Mouse (Mus musculus) CH12.LX (cell line): ENCODE measurements around the gene Grin1. TPM values are rescaled to one million over a fixed set of nuclear protein-coding genes. Genes with fewer than 3 reads are reported as not detected.

Experiments used
- DNase-seq: peaks from one replicate; pipeline ENCODE4 v3.0.0-alpha.2; 2013; ENCODE audit errors: extremely low read depth
- H3K27ac ChIP-seq: 2 replicates; pipeline ENCODE4 v1.5.1; 2012; ENCODE audit warnings: low read depth, mild to moderate bottlenecking, control low read depth, moderate library complexity; ENCODE audit not compliant: insufficient read depth
- H3K27me3 ChIP-seq: replicated peaks from 2 replicates; pipeline ENCODE3; 2012; ENCODE audit warnings: inconsistent platforms
- H3K36me3 ChIP-seq, 2 experiments: replicated peaks in 1 of 2; 2 replicates each; pipeline versions ENCODE3 to v1.6.1; 2012; ENCODE audit warnings: inconsistent platforms in 1 of 2, low read length in 1 of 2, mild to moderate bottlenecking in 1 of 2, mixed read lengths in 1 of 2, moderate library complexity in 1 of 2; ENCODE audit not compliant: control insufficient read depth in 1 of 2, insufficient read depth in 1 of 2
- H3K4me1 ChIP-seq, 2 experiments: 2 replicates each; pipeline ENCODE4 v1.6.1; 2012; ENCODE audit warnings: inconsistent platforms in 1 of 2, moderate library complexity in 1 of 2; ENCODE audit not compliant: insufficient read depth in 2 of 2, control insufficient read depth in 1 of 2
- H3K4me2 ChIP-seq: 2 replicates; pipeline ENCODE4 v1.6.1; 2012; ENCODE audit warnings: low read depth, mild to moderate bottlenecking, control low read depth; ENCODE audit not compliant: poor library complexity, insufficient read depth, severe bottlenecking
- H3K4me3 ChIP-seq, 3 experiments: fragments of 150-350 bp in 1 of 3; sonication (generic) in 1 of 3; replicated peaks in 1 of 3; 2 replicates each; pipeline versions ENCODE3 to v1.5.1; 2011 to 2012; ENCODE audit warnings: low read depth in 2 of 3, low read length in 2 of 3, mild to moderate bottlenecking in 2 of 3, moderate library complexity in 2 of 3, control low read depth in 1 of 3, improper control_type of control experiment in 1 of 3, inconsistent platforms in 1 of 3, mixed read lengths in 1 of 3; ENCODE audit not compliant: poor library complexity in 1 of 3
- H3K79me2 ChIP-seq: replicated peaks from 2 replicates; pipeline ENCODE4 v1.6.1; 2012; ENCODE audit warnings: mild to moderate bottlenecking, moderate library complexity; ENCODE audit not compliant: control insufficient read depth, poor library complexity, insufficient read depth, severe bottlenecking; ENCODE audit errors: extremely low read depth
- H3K9ac ChIP-seq: 2 replicates; pipeline ENCODE4 v1.6.1; 2012; ENCODE audit warnings: low read depth, mild to moderate bottlenecking, control low read depth, moderate library complexity; ENCODE audit not compliant: insufficient read depth
- H3K9me3 ChIP-seq: replicated peaks from 2 replicates; pipeline ENCODE3; 2012; ENCODE audit warnings: low read length, inconsistent platforms, mixed read lengths
- BHLHE40 ChIP-seq: IDR thresholded peaks from 2 replicates; pipeline ENCODE4 v1.6.1; 2011; ENCODE audit warnings: mild to moderate bottlenecking, low read depth, low read length, improper control_type of control experiment
- CHD1 ChIP-seq: IDR thresholded peaks from 2 replicates; pipeline ENCODE4 v1.6.1; 2012; ENCODE audit warnings: low read depth, low read length, improper control_type of control experiment, inconsistent platforms
- CHD2 ChIP-seq: IDR thresholded peaks from 2 replicates; pipeline ENCODE4 v1.6.1; 2011; ENCODE audit warnings: low read length, improper control_type of control experiment
- CTCF ChIP-seq, 2 experiments: IDR thresholded peaks in 1 of 2; conservative IDR thresholded peaks in 1 of 2; 2 replicates each; pipeline ENCODE4 v1.5.1; 2011 to 2012; ENCODE audit warnings: low read depth in 2 of 2, low read length in 2 of 2, improper control_type of control experiment in 1 of 2, inconsistent platforms in 1 of 2, mild to moderate bottlenecking in 1 of 2, moderate library complexity in 1 of 2
- ELF1 ChIP-seq: IDR thresholded peaks from 2 replicates; pipeline ENCODE4 v1.6.1; 2014; ENCODE audit warnings: low read depth, mild to moderate bottlenecking, inconsistent platforms, low read length, improper control_type of control experiment
- EP300 ChIP-seq: IDR thresholded peaks from 2 replicates; pipeline ENCODE4 v1.6.1; 2011; ENCODE audit warnings: low read length, improper control_type of control experiment
- ETS1 ChIP-seq: conservative IDR thresholded peaks from 2 replicates; pipeline ENCODE4 v1.6.1; 2012; ENCODE audit warnings: low read depth, mild to moderate bottlenecking, inconsistent platforms, low read length, improper control_type of control experiment, moderate library complexity
- GABPA ChIP-seq: IDR thresholded peaks from 2 replicates; pipeline ENCODE4 v1.6.1; 2012; ENCODE audit warnings: low read depth, low read length, improper control_type of control experiment, inconsistent platforms; ENCODE audit not compliant: insufficient replicate concordance
- JUN ChIP-seq: IDR thresholded peaks from 2 replicates; pipeline ENCODE4 v1.6.1; 2011; ENCODE audit warnings: low read depth, mild to moderate bottlenecking, low read length, improper control_type of control experiment, moderate library complexity; ENCODE audit not compliant: insufficient read depth
- JUND ChIP-seq: conservative IDR thresholded peaks from 2 replicates; pipeline ENCODE4 v1.6.1; 2011; ENCODE audit warnings: low read depth, low read length, improper control_type of control experiment
- MAX ChIP-seq: IDR thresholded peaks from 2 replicates; pipeline ENCODE4 v1.6.1; 2011; ENCODE audit warnings: low read length, improper control_type of control experiment
- MEF2A ChIP-seq: IDR thresholded peaks from 2 replicates; pipeline ENCODE4 v1.6.1; 2014; ENCODE audit warnings: low read depth, mild to moderate bottlenecking, inconsistent platforms, low read length, improper control_type of control experiment, borderline replicate concordance
- MXI1 ChIP-seq: IDR thresholded peaks from 2 replicates; pipeline ENCODE4 v1.6.1; 2011; ENCODE audit warnings: mild to moderate bottlenecking, low read depth, low read length, improper control_type of control experiment
- NELFE ChIP-seq: IDR thresholded peaks from 2 replicates; pipeline ENCODE4 v1.6.1; 2011; ENCODE audit warnings: low read depth, low read length, improper control_type of control experiment
- NRF1 ChIP-seq: IDR thresholded peaks from 2 replicates; pipeline ENCODE4 v1.6.1; 2014; ENCODE audit warnings: low read depth, mild to moderate bottlenecking, inconsistent platforms, low read length, improper control_type of control experiment, moderate library complexity
- POLR2AphosphoS2 ChIP-seq: IDR thresholded peaks from 2 replicates; pipeline ENCODE4 v1.6.1; 2011; ENCODE audit warnings: low read depth, low read length, improper control_type of control experiment
- SIN3A ChIP-seq: IDR thresholded peaks from 2 replicates; pipeline ENCODE4 v1.6.1; 2012; ENCODE audit warnings: low read length, improper control_type of control experiment, inconsistent platforms
- TCF12 ChIP-seq: IDR thresholded peaks from 2 replicates; pipeline ENCODE4 v1.6.1; 2014; ENCODE audit warnings: low read depth, mild to moderate bottlenecking, inconsistent platforms, low read length, improper control_type of control experiment
- UBTF ChIP-seq: IDR thresholded peaks from 2 replicates; pipeline ENCODE4 v1.6.1; 2012; ENCODE audit warnings: low read depth, mild to moderate bottlenecking, inconsistent platforms, low read length, improper control_type of control experiment, moderate library complexity
- ZMIZ1 ChIP-seq: IDR thresholded peaks from 2 replicates; pipeline ENCODE4 v1.6.1; 2012; ENCODE audit warnings: low read depth, mild to moderate bottlenecking, inconsistent platforms, low read length, improper control_type of control experiment
- ZNF384 ChIP-seq: IDR thresholded peaks from 2 replicates; pipeline ENCODE4 v1.6.1; 2012; ENCODE audit warnings: low read depth, low read length, improper control_type of control experiment, inconsistent platforms
- dilution Hi-C: fragments of 300-500 bp; cut with MboI; formaldehyde crosslinking; loops from 2 replicates; pipeline ENCODE4 v1.14.3; 2020; ENCODE audit warnings: low sequenced_read_pairs; ENCODE audit not compliant: extremely low pct_unique_long_range_greater_than_20kb, extremely low pct_ligation_motif_present
- in situ Hi-C: fragments of 300-500 bp; cut with MboI; formaldehyde crosslinking; loops from 3 replicates; pipeline ENCODE4 v1.14.3; 2019; ENCODE audit warnings: low sequenced_read_pairs, low pct_ligation_motif_present, low pct_unique_long_range_greater_than_20kb, mixed read lengths
- polyA plus RNA-seq: library from polyadenylated mRNA; unstranded; fragments of >175 nt; gene quantifications from 2 replicates; pipeline ENCODE4 v1.2.1, GENCODE M21; 2012; ENCODE audit warnings: low read depth; ENCODE audit not compliant: insufficient read length
- total RNA-seq, 2 experiments: library from RNA; depleted of rRNA; stranded (reverse); fragments of 300-350 nt in 1 of 2; fragments of >200 nt in 1 of 2; gene quantifications; 2 replicates each; pipeline ENCODE4 v1.2.3; 2012 to 2014

Gene Grin1
- total and polyA plus RNA-seq, 3 experiments, result 0.06 to 0.36 (median 0.17) TPM

DNA sequence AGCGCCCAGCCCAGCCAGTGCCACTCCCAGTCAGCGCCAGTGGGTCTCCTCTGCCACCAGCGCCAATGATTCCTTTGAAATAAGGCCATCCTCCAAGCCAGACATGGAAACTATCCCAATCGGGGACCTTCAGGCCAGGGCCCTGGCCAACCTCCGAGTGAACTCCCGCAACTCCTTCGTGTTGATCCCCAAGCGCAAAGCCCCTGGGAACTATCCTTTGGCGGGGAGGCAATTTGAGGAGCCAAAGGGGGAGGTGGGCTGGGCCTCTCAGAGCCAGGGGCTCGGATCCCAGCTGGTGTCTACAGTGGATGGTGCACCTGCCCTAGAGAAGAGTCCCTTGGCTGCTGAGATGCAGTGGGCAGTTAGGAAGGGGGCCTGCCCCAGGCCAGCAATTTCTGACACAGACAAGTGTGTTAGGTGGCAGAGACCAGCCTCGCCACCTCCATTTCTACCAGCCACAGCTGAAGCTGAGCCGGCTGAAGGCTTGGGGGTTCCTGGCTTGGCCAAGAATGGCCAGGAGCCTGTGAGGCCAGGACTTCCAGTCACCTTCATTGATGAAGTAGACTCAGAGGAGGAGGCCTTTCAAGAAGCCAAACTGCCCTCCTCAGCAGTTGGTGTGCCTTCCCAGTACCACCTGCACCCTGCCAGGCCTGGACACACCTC is 55.2 kb downstream of the Grin1 start:
- peak overlapping the region; percentile 72; the same call in 1 of the 2 replicates for H3K9ac ChIP-seq
- H3K4me2 ChIP-seq, result peak overlapping the region; percentile 48
- H3K36me3 ChIP-seq, result peaks cover 0 to 16% of the 10 kb centered on the region in 2 experiments
- H3K4me1 ChIP-seq, result peaks cover 23 to 60% of the 10 kb centered on the region in 2 experiments
- in situ Hi-C loops, result no loop called here
- TF ChIP-seq MEF2A (no peak), ZMIZ1 (no peak), SIN3A (no peak), MAX (no peak), TCF12 (no peak), POLR2AphosphoS2 (no peak), JUN (no peak), ETS1 (no peak), UBTF (no peak), CHD1 (no peak), JUND (no peak), MXI1 (no peak), CTCF (conservative IDR thresholded peaks at IDR 0.05 in 1 of 2, IDR thresholded peaks at IDR 0.05 in 1 of 2; ENCODE audit: low read depth in 2 of 2, low read length in 2 of 2) (no peak), CHD2 (no peak), EP300 (no peak), NRF1 (no peak)
- TF ChIP-seq, all 38 proteins: peak for 0
- H3K27me3 ChIP-seq, result no peaks in the 10 kb centered on the region
- no peak for DNase-seq
- dilution Hi-C loops, result no loop called here
- peaks cover 5% of the 10 kb centered on the region; the same call in 1 of the 2 replicates for H3K79me2 ChIP-seq
- no peak overlapping the region for H3K27ac ChIP-seq
- H3K9me3 ChIP-seq, result no peaks in the 10 kb centered on the region
- peak overlapping the region; percentile 80 to 86 (median 83) for H3K4me3 ChIP-seq

DNA sequence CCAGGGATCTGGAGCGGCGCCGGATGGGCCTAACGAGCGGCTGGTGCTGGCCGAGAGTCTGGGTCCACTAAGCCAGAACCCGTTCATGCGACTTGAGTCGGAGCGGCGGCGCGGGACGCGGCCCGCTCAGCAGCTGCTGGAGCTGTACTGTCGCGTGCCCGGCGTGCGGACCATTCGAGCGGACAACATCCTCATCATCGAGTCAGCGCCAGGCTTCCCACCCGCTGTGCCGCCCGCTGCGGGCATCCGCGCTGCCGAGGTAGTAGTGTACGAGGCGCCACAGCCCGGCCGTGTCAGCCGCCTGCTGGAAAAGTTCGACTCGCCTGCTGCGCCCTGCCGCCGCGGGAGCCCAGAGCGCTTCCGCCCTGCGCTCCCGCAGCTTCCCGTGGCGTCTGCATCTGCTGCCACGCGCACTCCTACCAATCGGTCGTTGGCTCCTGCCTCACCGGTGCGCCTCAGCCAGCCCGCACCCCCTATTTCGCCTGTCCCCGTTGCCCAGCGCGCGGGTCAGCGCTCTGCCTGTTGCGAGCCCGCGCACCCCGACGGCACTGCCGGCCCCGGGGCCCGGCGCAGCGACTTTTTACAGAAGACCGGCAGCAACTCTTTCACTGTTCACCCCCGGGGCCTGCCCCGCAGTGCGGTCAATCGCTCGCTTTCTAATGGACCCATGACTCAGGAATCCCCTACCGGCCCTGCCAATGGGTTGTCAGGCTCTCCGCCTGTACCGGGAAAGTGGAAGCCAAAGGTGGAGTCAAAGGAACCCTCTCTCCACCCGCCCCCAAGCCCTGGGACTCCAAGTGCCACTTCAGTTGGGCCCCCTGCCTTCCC is 56.0 kb downstream of the Grin1 start:
- H3K27ac ChIP-seq, result 0 out of 2 replicates have a peak overlapping the region, but pooled peaks have one; percentile 8
- in situ Hi-C loops, result no loop called here
- H3K9me3 ChIP-seq, result no peaks in the 10 kb centered on the region
- peaks cover 5% of the 10 kb centered on the region; the same call in 1 of the 2 replicates for H3K79me2 ChIP-seq
- H3K4me3 ChIP-seq, result peak overlapping the region; percentile 80 to 86 (median 83)
- no peak for DNase-seq
- H3K4me1 ChIP-seq, result peaks cover 23 to 52% of the 10 kb centered on the region in 2 experiments
- peak overlapping the region; percentile 72 for H3K9ac ChIP-seq
- no peaks in the 10 kb centered on the region for H3K27me3 ChIP-seq
- H3K4me2 ChIP-seq, result peak overlapping the region; percentile 48
- H3K36me3 ChIP-seq, result peaks cover 0 to 9% of the 10 kb centered on the region in 2 experiments
- no peak for TF ChIP-seq CTCF (conservative IDR thresholded peaks at IDR 0.05 in 1 of 2, IDR thresholded peaks at IDR 0.05 in 1 of 2; ENCODE audit: low read depth in 2 of 2, low read length in 2 of 2)
- TF ChIP-seq UBTF, result peak; percentile 77; the same call in 1 of the 2 replicates
- no peak for TF ChIP-seq CHD2
- TF ChIP-seq NELFE, result peak; percentile 4; the same call in 1 of the 2 replicates
- TF ChIP-seq ELF1, result peak; percentile 37
- 0 out of 2 replicates have a peak, but pooled peaks have one; percentile 16 for TF ChIP-seq MXI1
- TF ChIP-seq BHLHE40, result peak; percentile 53
- TF ChIP-seq ZNF384, result no peak
- TF ChIP-seq GABPA, result no peak
- dilution Hi-C loops, result no loop called here
